Mouse (Mus musculus): ENCODE measurements around the gene Zfp518b.

DNA sequence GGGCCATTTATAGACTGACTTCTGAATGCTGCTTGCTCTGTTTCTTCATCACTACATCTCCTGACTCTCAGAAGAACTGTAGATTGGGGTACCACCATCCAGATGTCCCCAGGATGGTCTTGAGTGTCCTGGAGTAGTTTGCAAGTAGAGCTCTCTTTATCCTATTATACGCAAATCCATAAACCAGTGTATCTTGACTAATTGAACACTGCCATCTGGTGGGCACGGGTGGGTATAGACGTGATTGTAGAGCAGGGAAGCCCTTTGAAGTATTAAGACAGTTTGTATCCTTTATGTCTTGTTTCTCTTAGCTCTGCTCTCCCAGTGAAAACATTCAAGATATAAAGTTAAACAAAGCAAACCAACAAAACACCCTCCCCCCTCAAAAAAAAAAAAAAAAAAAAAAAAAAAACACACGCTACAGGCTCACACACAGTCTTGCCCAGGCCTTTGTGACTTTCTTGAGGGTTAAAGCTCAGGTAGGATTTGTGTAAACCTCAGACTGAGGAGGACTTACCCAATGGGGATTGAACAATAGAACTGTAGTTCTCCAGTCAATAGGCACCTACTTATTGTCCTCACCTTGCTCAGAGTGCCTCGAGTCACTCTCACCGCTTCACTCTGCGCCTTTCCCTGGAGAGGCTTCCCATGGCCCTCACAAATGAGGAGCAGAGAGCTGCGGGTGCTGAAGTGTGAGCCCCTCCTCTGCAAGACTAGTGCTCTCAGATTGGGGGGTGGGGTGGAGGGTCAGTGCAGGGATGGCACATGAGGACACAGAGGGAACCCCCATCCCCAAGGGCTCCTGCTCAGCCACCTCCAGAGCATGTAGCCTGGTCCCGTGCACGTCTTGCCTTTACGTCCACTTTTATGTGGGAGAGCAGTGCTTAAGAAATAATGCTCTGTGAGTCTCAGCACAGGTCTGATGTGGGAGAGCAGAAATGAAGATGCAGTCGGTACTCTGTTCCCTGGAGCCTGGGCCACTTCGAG lies 51.9 kb downstream of the Zfp518b start:
- TF ChIP-seq GATA1 (IDR thresholded peaks at IDR 0.05; ENCODE audit: low read length) (no peak), TAL1 (IDR thresholded peaks at IDR 0.05; ENCODE audit: low read length) (no peak)

Measured in erythroblast, embryonic 14.5 days (primary cell).